Mouse (Mus musculus): Measurements from ENCODE around the gene Atg2a. TPM values are rescaled to one million over a fixed set of nuclear protein-coding genes. Genes with fewer than 3 reads are reported as not detected.
"Not testable (repeated sequence)": the region's sequence is repeated elsewhere in the genome, so short reads cannot be mapped to it uniquely, and the experiment has no call there.

Atg2a gene
- polyA plus RNA-seq, 1 experiment: 14.3 TPM

GRCm38 (mm10) chr19:6302522-6302921 lies 61.1 kb downstream of the Atg2a start:
- H3K27ac ChIP-seq (ENCODE audit: insufficient read depth, low read length): peak overlapping the region; percentile 38
- H3K4me3 ChIP-seq (ENCODE audit: insufficient read depth, low read length): no peak overlapping the region
- peaks cover 6% of the 10 kb centered on the region; the same call in 1 of the 2 replicates for H3K4me1 ChIP-seq (ENCODE audit: control insufficient read depth, insufficient read depth, low read length)
- TF ChIP-seq POLR2A (IDR thresholded peaks at IDR 0.05; ENCODE audit: low read depth, low read length) (no peak), CTCF (IDR thresholded peaks at IDR 0.05; ENCODE audit: borderline replicate concordance, insufficient read depth, low read length) (no peak)

GRCm38 (mm10) chr19:6303831-6304230 lies 62.4 kb downstream of the Atg2a start:
- H3K27ac ChIP-seq (ENCODE audit: insufficient read depth, low read length): no peak overlapping the region
- TF ChIP-seq CTCF (IDR thresholded peaks at IDR 0.05; ENCODE audit: borderline replicate concordance, insufficient read depth, low read length) (no peak), POLR2A (IDR thresholded peaks at IDR 0.05; ENCODE audit: low read depth, low read length) (no peak)
- H3K4me1 ChIP-seq (ENCODE audit: control insufficient read depth, insufficient read depth, low read length): peaks cover 7% of the 10 kb centered on the region; the same call in 1 of the 2 replicates
- H3K4me3 ChIP-seq (ENCODE audit: insufficient read depth, low read length): no peak overlapping the region

GRCm38 (mm10) chr19:6304787-6305516 lies 63.5 kb downstream of the Atg2a start:
- TF ChIP-seq CTCF (IDR thresholded peaks at IDR 0.05; ENCODE audit: borderline replicate concordance, insufficient read depth, low read length) (peak; percentile 82), POLR2A (IDR thresholded peaks at IDR 0.05; ENCODE audit: low read depth, low read length) (no peak)
- no peak overlapping the region for H3K4me3 ChIP-seq (ENCODE audit: insufficient read depth, low read length)
- no peak overlapping the region for H3K27ac ChIP-seq (ENCODE audit: insufficient read depth, low read length)
- peaks cover 7% of the 10 kb centered on the region; the same call in 1 of the 2 replicates for H3K4me1 ChIP-seq (ENCODE audit: control insufficient read depth, insufficient read depth, low read length)

- TF ChIP-seq POLR2A (IDR thresholded peaks at IDR 0.05; ENCODE audit: low read depth, low read length) (no peak; the same call in 1 of the 2 replicates), CTCF (IDR thresholded peaks at IDR 0.05; ENCODE audit: borderline replicate concordance, insufficient read depth, low read length) (no peak)
These were observed 64.1 kb downstream of the Atg2a start for GRCm38 (mm10) chr19:6305517-6306115.

GRCm38 (mm10) chr19:6306137-6306551 lies 64.7 kb downstream of the Atg2a start, which contains the start of gene Cdc42bpg:
TSS of gene Cdc42bpg (plus strand) at chr19:6306456.
- TF ChIP-seq CTCF (IDR thresholded peaks at IDR 0.05; ENCODE audit: borderline replicate concordance, insufficient read depth, low read length) (no peak), POLR2A (IDR thresholded peaks at IDR 0.05; ENCODE audit: low read depth, low read length) (peak; percentile 25)
- Histone ChIP-seq H3K4me1 (ENCODE audit: control insufficient read depth, insufficient read depth, low read length) (peaks cover 7% of the 10 kb centered on the region; the same call in 1 of the 2 replicates), H3K27ac (ENCODE audit: insufficient read depth, low read length) (peak within 1 kb of the TSS; percentile 73), H3K4me3 (ENCODE audit: insufficient read depth, low read length) (peak within 1 kb of the TSS; percentile 65)

More at GRCm38 (mm10) chr19:6305517-6306115, 64.1 kb downstream of the Atg2a start:
- peaks cover 7% of the 10 kb centered on the region; the same call in 1 of the 2 replicates for H3K4me1 ChIP-seq (ENCODE audit: control insufficient read depth, insufficient read depth, low read length)
- peak overlapping the region; percentile 65; the same call in 1 of the 2 replicates for H3K4me3 ChIP-seq (ENCODE audit: insufficient read depth, low read length)
- H3K27ac ChIP-seq (ENCODE audit: insufficient read depth, low read length): peak overlapping the region; percentile 59

- TF ChIP-seq CTCF (IDR thresholded peaks at IDR 0.05; ENCODE audit: borderline replicate concordance, insufficient read depth, low read length): peak; percentile 64
- TF ChIP-seq POLR2A (IDR thresholded peaks at IDR 0.05; ENCODE audit: low read depth, low read length): peak; percentile 50; the same call in 1 of the 2 replicates
- H3K4me3 ChIP-seq (ENCODE audit: insufficient read depth, low read length): peak overlapping the region; percentile 65
- H3K4me1 ChIP-seq (ENCODE audit: control insufficient read depth, insufficient read depth, low read length): peaks cover 7% of the 10 kb centered on the region; the same call in 1 of the 2 replicates
- peak overlapping the region; percentile 73 for H3K27ac ChIP-seq (ENCODE audit: insufficient read depth, low read length)
These were observed 65.1 kb downstream of the Atg2a start for GRCm38 (mm10) chr19:6306586-6306985.

- Histone ChIP-seq H3K4me3 (ENCODE audit: insufficient read depth, low read length) (peak overlapping the region; percentile 65; the same call in 1 of the 2 replicates), H3K27ac (ENCODE audit: insufficient read depth, low read length) (no peak overlapping the region)
- no peak for TF ChIP-seq CTCF (IDR thresholded peaks at IDR 0.05; ENCODE audit: borderline replicate concordance, insufficient read depth, low read length)
- TF ChIP-seq POLR2A (IDR thresholded peaks at IDR 0.05; ENCODE audit: low read depth, low read length): peak; percentile 28; the same call in 1 of the 2 replicates
These were observed 66.5 kb downstream of the Atg2a start for GRCm38 (mm10) chr19:6307733-6308531.

GRCm38 (mm10) chr19:6310181-6310580 lies 68.7 kb downstream of the Atg2a start:
- Histone ChIP-seq H3K4me1 (ENCODE audit: control insufficient read depth, insufficient read depth, low read length) (peaks cover 5% of the 10 kb centered on the region; the same call in 1 of the 2 replicates), H3K4me3 (ENCODE audit: insufficient read depth, low read length) (no peak overlapping the region), H3K27ac (ENCODE audit: insufficient read depth, low read length) (no peak overlapping the region)
- no peak for TF ChIP-seq POLR2A (IDR thresholded peaks at IDR 0.05; ENCODE audit: low read depth, low read length)
- no peak for TF ChIP-seq CTCF (IDR thresholded peaks at IDR 0.05; ENCODE audit: borderline replicate concordance, insufficient read depth, low read length)

More at GRCm38 (mm10) chr19:6307733-6308531, 66.5 kb downstream of the Atg2a start:
- H3K4me1 ChIP-seq (ENCODE audit: control insufficient read depth, insufficient read depth, low read length): peaks cover 5% of the 10 kb centered on the region; the same call in 1 of the 2 replicates

- H3K4me1 ChIP-seq (ENCODE audit: control insufficient read depth, insufficient read depth, low read length); H3K4me3 ChIP-seq (ENCODE audit: insufficient read depth, low read length); H3K27ac ChIP-seq (ENCODE audit: insufficient read depth, low read length): not testable (repeated sequence)
These were observed 70.3 kb downstream of the Atg2a start for GRCm38 (mm10) chr19:6311783-6312182.

Other genes with a start within 250 kb of the Atg2a start
- gene Capn1, start 225.8 kb upstream of the Atg2a start, polyA plus RNA-seq (2011; ENCODE audit: insufficient read length, low read depth, missing spikeins): 46.5 and 57.1 TPM in 2 replicates
- gene Syvn1, start 195.1 kb upstream of the Atg2a start, polyA plus RNA-seq (2011; ENCODE audit: insufficient read length, low read depth, missing spikeins): 36.8 and 40.3 TPM in 2 replicates
- 24.0 and 25.7 TPM in 2 replicates for gene Mrpl49, start 183.9 kb upstream of the Atg2a start, polyA plus RNA-seq (2011; ENCODE audit: insufficient read length, low read depth, missing spikeins)
- 1,065 and 1,194 TPM in 2 replicates for gene Fau, start 183.8 kb upstream of the Atg2a start, polyA plus RNA-seq (2011; ENCODE audit: insufficient read length, low read depth, missing spikeins)
- 8.9 and 9.9 TPM in 2 replicates for gene Znhit2, start 180.5 kb upstream of the Atg2a start, polyA plus RNA-seq (2011; ENCODE audit: insufficient read length, low read depth, missing spikeins)
- 18.5 and 20.7 TPM in 2 replicates for gene Tm7sf2, start 173.3 kb upstream of the Atg2a start, polyA plus RNA-seq (2011; ENCODE audit: insufficient read length, low read depth, missing spikeins)
- gene Vps51, start 164.4 kb upstream of the Atg2a start, polyA plus RNA-seq (2011; ENCODE audit: insufficient read length, low read depth, missing spikeins): 23.2 and 23.5 TPM in 2 replicates
- gene Tmem262, start 161.6 kb upstream of the Atg2a start, polyA plus RNA-seq (2011; ENCODE audit: insufficient read length, low read depth, missing spikeins): not detected in 2 replicates
- 1.6 TPM in 1 of 2 replicates, not detected in the other for gene Gm28374, start 159.4 kb upstream of the Atg2a start, polyA plus RNA-seq (2011; ENCODE audit: insufficient read length, low read depth, missing spikeins)
- gene Zfpl1, start 156.7 kb upstream of the Atg2a start, polyA plus RNA-seq (2011; ENCODE audit: insufficient read length, low read depth, missing spikeins): 43.0 and 59.0 TPM in 2 replicates
- 9.4 and 12.9 TPM in 2 replicates for gene Cdca5, start 156.7 kb upstream of the Atg2a start, polyA plus RNA-seq (2011; ENCODE audit: insufficient read length, low read depth, missing spikeins)
- gene AC131692.1, start 147.2 kb upstream of the Atg2a start, polyA plus RNA-seq (2011; ENCODE audit: insufficient read length, low read depth, missing spikeins): 0.58 and 0.68 TPM in 2 replicates
- gene Naaladl1, start 135.9 kb upstream of the Atg2a start, polyA plus RNA-seq (2011; ENCODE audit: insufficient read length, low read depth, missing spikeins): 0.45 and 0.61 TPM in 2 replicates
- gene Sac3d1, start 123.0 kb upstream of the Atg2a start, polyA plus RNA-seq (2011; ENCODE audit: insufficient read length, low read depth, missing spikeins): 13.7 and 16.2 TPM in 2 replicates
- 19.5 and 22.6 TPM in 2 replicates for gene Snx15, start 113.4 kb upstream of the Atg2a start, polyA plus RNA-seq (2011; ENCODE audit: insufficient read length, low read depth, missing spikeins)
- not detected in 2 replicates for gene Batf2, start 100.7 kb upstream of the Atg2a start, polyA plus RNA-seq (2011; ENCODE audit: insufficient read length, low read depth, missing spikeins)
- 56.2 and 57.6 TPM in 2 replicates for gene Arl2, start 100.1 kb upstream of the Atg2a start, polyA plus RNA-seq (2011; ENCODE audit: insufficient read length, low read depth, missing spikeins)
- gene Majin, start 57.3 kb upstream of the Atg2a start, polyA plus RNA-seq (2011; ENCODE audit: insufficient read length, low read depth, missing spikeins): not detected in 2 replicates
- not detected in 2 replicates for gene Gpha2, start 15.3 kb upstream of the Atg2a start, polyA plus RNA-seq (2011; ENCODE audit: insufficient read length, low read depth, missing spikeins)
- gene Ppp2r5b, start 5.8 kb upstream of the Atg2a start, polyA plus RNA-seq (2011; ENCODE audit: insufficient read length, low read depth, missing spikeins): 26.0 and 33.0 TPM in 2 replicates
- 72.9 and 96.4 TPM in 2 replicates for gene Ehd1, start 35.1 kb downstream of the Atg2a start, polyA plus RNA-seq (2011; ENCODE audit: insufficient read length, low read depth, missing spikeins)
- gene Cdc42bpg, start 64.8 kb downstream of the Atg2a start, polyA plus RNA-seq (2011; ENCODE audit: insufficient read length, low read depth, missing spikeins): 17.0 and 18.6 TPM in 2 replicates
- 36.1 and 37.5 TPM in 2 replicates for gene Men1, start 93.3 kb downstream of the Atg2a start, polyA plus RNA-seq (2011; ENCODE audit: insufficient read length, low read depth, missing spikeins)
- 18.0 and 24.3 TPM in 2 replicates for gene Map4k2, start 99.5 kb downstream of the Atg2a start, polyA plus RNA-seq (2011; ENCODE audit: insufficient read length, low read depth, missing spikeins)
- gene Sf1, start 122.0 kb downstream of the Atg2a start, polyA plus RNA-seq (2011; ENCODE audit: insufficient read length, low read depth, missing spikeins): 186 and 226 TPM in 2 replicates
- gene Pygm, start 142.7 kb downstream of the Atg2a start, polyA plus RNA-seq (2011; ENCODE audit: insufficient read length, low read depth, missing spikeins): 0.38 and 0.91 TPM in 2 replicates
- gene Rasgrp2, start 157.7 kb downstream of the Atg2a start, polyA plus RNA-seq (2011; ENCODE audit: insufficient read length, low read depth, missing spikeins): 1.8 and 2.3 TPM in 2 replicates
- gene Nrxn2, start 177.1 kb downstream of the Atg2a start, polyA plus RNA-seq (2011; ENCODE audit: insufficient read length, low read depth, missing spikeins): 0.13 and 0.39 TPM in 2 replicates